Mouse (Mus musculus): ENCODE results near the gene Adad2.

DNA sequence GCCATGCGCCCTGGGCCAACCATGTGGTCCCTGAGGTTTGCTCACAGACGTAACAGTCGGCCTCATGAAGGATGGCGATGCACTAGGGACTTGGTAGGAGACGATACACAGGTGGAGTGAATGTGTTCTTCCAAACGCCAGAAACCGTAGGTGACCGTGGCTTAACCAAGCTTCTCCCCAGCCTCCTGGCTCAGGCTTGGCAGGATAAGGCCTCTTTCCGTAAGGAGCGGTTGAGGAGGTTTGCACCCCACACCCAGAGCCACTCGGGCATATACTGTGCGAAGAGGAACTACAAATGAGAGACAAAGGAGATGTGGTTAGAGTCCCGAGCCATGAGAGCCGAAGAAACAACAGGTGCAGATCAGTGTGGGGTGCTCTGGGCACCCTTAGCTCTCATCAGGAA, 48.7 kb upstream of the Adad2 start:
- TF ChIP-seq POLR2A (IDR thresholded peaks at IDR 0.05; ENCODE audit: control insufficient read depth in 1 of 2, insufficient read depth in 1 of 2, low read depth in 1 of 2, low read length in 2 of 2, poor library complexity in 1 of 2) (no peak), CTCF (IDR thresholded peaks at IDR 0.05 in 2 of 3, conservative IDR thresholded peaks at IDR 0.05 in 1 of 3; ENCODE audit: control insufficient read depth in 1 of 3, insufficient read depth in 1 of 3, low read depth in 2 of 3, low read length in 3 of 3, poor library complexity in 1 of 3, severe bottlenecking in 1 of 3) (no peak), ZMIZ1 (IDR thresholded peaks at IDR 0.05; ENCODE audit: low read depth, low read length) (no peak), JUND (IDR thresholded peaks at IDR 0.05; ENCODE audit: low read depth, low read length) (no peak), BHLHE40 (IDR thresholded peaks at IDR 0.05; ENCODE audit: borderline replicate concordance, low read depth, low read length) (no peak), SMC3 (IDR thresholded peaks at IDR 0.05; ENCODE audit: low read depth, low read length) (no peak), MAX (IDR thresholded peaks at IDR 0.05; ENCODE audit: low read length) (no peak), UBTF (IDR thresholded peaks at IDR 0.05; ENCODE audit: borderline replicate concordance, insufficient read depth, low read depth, low read length) (no peak), HCFC1 (IDR thresholded peaks at IDR 0.05; ENCODE audit: low read depth, low read length) (no peak), NRF1 (IDR thresholded peaks at IDR 0.05; ENCODE audit: insufficient read depth, low read depth, low read length, poor library complexity, severe bottlenecking) (no peak), EP300 (IDR thresholded peaks at IDR 0.05; ENCODE audit: low read depth in 1 of 2, low read length in 2 of 2) (no peak), ELF1 (IDR thresholded peaks at IDR 0.05; ENCODE audit: low read depth, low read length) (no peak), GATA1 (IDR thresholded peaks at IDR 0.05; ENCODE audit: low read depth, low read length) (no peak), POLR2AphosphoS2 (IDR thresholded peaks at IDR 0.05; ENCODE audit: low read length) (no peak)

Measured in MEL (cell line).